ENCODE assay signal across 15 mouse cellular contexts in genomic region chr6:116401746-116402423, GRCm38 (mm10). TPM values are rescaled to one million over a fixed set of nuclear protein-coding genes. Genes with fewer than 3 reads are reported as not detected.
DNase-seq lines count a peak whose midpoint lies in the region; ATAC-seq and TF ChIP-seq lines count a peak whose summit lies in the region.
"Had no signal": no experiment of that assay in that cellular context is flagged by ENCODE, and none has a peak within 500 bp of the region (broad histone marks: within the 10 kb centered on the region; RNA-seq: fewer than 3 reads in every experiment).

No protein-coding gene starts in this region.

- H3K9ac ChIP-seq in hindbrain, embryonic 15.5 days, result no peak overlapping the region
- H3K9ac ChIP-seq in hindbrain, embryonic 14.5 days, result no peak overlapping the region
- H3K9ac ChIP-seq: embryonic facial prominence, embryonic 13.5 days; intestine, embryonic 15.5 days; liver, embryonic 14.5 days; midbrain, embryonic 12.5 days had no signal

- H3K27ac ChIP-seq in hindbrain, embryonic 15.5 days (replicated peaks), result 0 out of 2 replicates have a peak overlapping the region, but pooled peaks have one; percentile 13
- no peak overlapping the region for H3K27ac ChIP-seq in hindbrain, embryonic 14.5 days
- no peak overlapping the region for H3K27ac ChIP-seq in layer of hippocampus, adult 2 months
- H3K27ac ChIP-seq: embryonic facial prominence, embryonic 13.5 days; intestine, embryonic 15.5 days; liver, embryonic 14.5 days; midbrain, embryonic 12.5 days had no signal

- H3K36me3 ChIP-seq in hindbrain, embryonic 15.5 days, result peaks cover 10% of the 10 kb centered on the region; the same call in 1 of the 2 replicates
- H3K36me3 ChIP-seq in hindbrain, embryonic 14.5 days (replicated peaks; ENCODE audit: control insufficient read depth, insufficient read depth), result peaks cover 37% of the 10 kb centered on the region
- H3K36me3 ChIP-seq: intestine, embryonic 15.5 days had no signal

- H3K27me3 ChIP-seq in hindbrain, embryonic 15.5 days, result no peaks in the 10 kb centered on the region
- H3K27me3 ChIP-seq in hindbrain, embryonic 14.5 days (ENCODE audit: control insufficient read depth, insufficient read depth, low read length), result no peaks in the 10 kb centered on the region
- H3K27me3 ChIP-seq: embryonic facial prominence, embryonic 13.5 days; intestine, embryonic 15.5 days; midbrain, embryonic 12.5 days had no signal

- peaks cover 39% of the 10 kb centered on the region for H3K4me1 ChIP-seq in hindbrain, embryonic 15.5 days (replicated peaks)
- H3K4me1 ChIP-seq in hindbrain, embryonic 14.5 days (replicated peaks; ENCODE audit: control insufficient read depth, insufficient read depth, low read length), result peaks cover 24% of the 10 kb centered on the region; the same call in 1 of the 2 replicates
- H3K4me1 ChIP-seq: embryonic facial prominence, embryonic 13.5 days; intestine, embryonic 15.5 days had no signal

- H3K9me3 ChIP-seq in hindbrain, embryonic 15.5 days, result no peaks in the 10 kb centered on the region
- no peaks in the 10 kb centered on the region for H3K9me3 ChIP-seq in hindbrain, embryonic 14.5 days (ENCODE audit: control insufficient read depth, low read length)
- H3K9me3 ChIP-seq: embryonic facial prominence, embryonic 13.5 days; intestine, embryonic 15.5 days; midbrain, embryonic 12.5 days had no signal

- TF ChIP-seq POLR2A in brain, embryonic 14.5 days (IDR thresholded peaks at IDR 0.05; ENCODE audit: borderline replicate concordance, extremely low read depth, insufficient read depth, insufficient read length, poor library complexity, severe bottlenecking), result no peak

- TF ChIP-seq CTCF in brain, embryonic 14.5 days (IDR thresholded peaks at IDR 0.05; ENCODE audit: borderline replicate concordance, extremely low read depth, insufficient read depth, insufficient read length), result no peak
- TF ChIP-seq CTCF in layer of hippocampus, adult 2 months (conservative IDR thresholded peaks at IDR 0.05), result no peak

- 0 out of 2 replicates have a peak, but pooled peaks have one; percentile 31 for ATAC-seq in hindbrain, embryonic 15.5 days (ENCODE audit: low FRiP score, low read depth)
- ATAC-seq in hindbrain, embryonic 14.5 days (ENCODE audit: low FRiP score), result no peak
- ATAC-seq: intestine, embryonic 15.5 days; lung, postnatal 0 days had no signal

- WGBS in hindbrain, embryonic 15.5 days, result 85% methylated on average over 12 of the region's 12 CpGs
- 94% methylated on average over 12 of the region's 12 CpGs for WGBS in hindbrain, embryonic 14.5 days

- no peak overlapping the region for H3K4me2 ChIP-seq in hindbrain, embryonic 15.5 days
- no peak overlapping the region for H3K4me2 ChIP-seq in hindbrain, embryonic 14.5 days (replicated peaks)
- H3K4me2 ChIP-seq: embryonic facial prominence, embryonic 13.5 days; intestine, embryonic 15.5 days; midbrain, embryonic 12.5 days had no signal

- H3K4me3 ChIP-seq in hindbrain, embryonic 15.5 days, result no peak overlapping the region
- H3K4me3 ChIP-seq in hindbrain, embryonic 14.5 days (replicated peaks; ENCODE audit: low read length), result no peak overlapping the region
- no peak overlapping the region for H3K4me3 ChIP-seq in layer of hippocampus, adult 2 months
- H3K4me3 ChIP-seq: embryonic facial prominence, embryonic 13.5 days; intestine, embryonic 15.5 days; midbrain, embryonic 12.5 days; myocyte had no signal

- DNase-seq in hindbrain, embryonic 14.5 days (ENCODE audit: low spot score), result no peak
- peak; percentile 34 for DNase-seq in brain, embryonic 14.5 days (ENCODE audit: low read depth)
- DNase-seq in cerebellum, adult 11-12 months, result peak; percentile 92
- peak; percentile 88 to 92 for DNase-seq in cerebellum, postnatal 14 days
- DNase-seq in layer of hippocampus, adult 2 months (ENCODE audit: low spot score in 2 of 2), result no peak
- DNase-seq in kidney, adult 18-20 months, result no peak
- DNase-seq: adrenal gland, postnatal 36 days; gastrocnemius, postnatal 14 days had no signal

RNA-seq across cellular contexts. Expression of gene Alox5, which starts 59.1 kb away (rescaled TPM):
- 0.56 and 0.75 TPM in 2 replicates for polyA plus RNA-seq in hindbrain, embryonic 15.5 days (2015; fragmentation: Nextera tagmentation; extraction: Ambion mirVana)
- 0.31 and 0.80 TPM in 2 replicates for polyA plus RNA-seq in hindbrain, embryonic 14.5 days (2014; fragmentation: Nextera tagmentation; extraction: Ambion mirVana)
- polyA plus RNA-seq in brain, embryonic 14.5 days (2012; rRNA removed), result 0.33 and 0.46 TPM in 2 replicates
- 1 to 10 TPM in 1 of 2 experiments, under 1 TPM in 1; 0.77 to 1.0 TPM for total RNA-seq in layer of hippocampus, adult 2 months (2021)

Comparison
In these comparisons a context has a peak if more than half of its experiments do, and no peak if none do; other contexts are left out.
1. DNase-seq: peak in brain, embryonic 14.5 days (single experiment), cerebellum, adult 11-12 months (single experiment) and cerebellum, postnatal 14 days (2 of 2); none in hindbrain, embryonic 14.5 days (single experiment), layer of hippocampus, adult 2 months (0 of 2) and kidney, adult 18-20 months (single experiment).